Mouse (Mus musculus): ENCODE data around the gene Ephb6. TPM values are rescaled to one million over a fixed set of nuclear protein-coding genes. Genes with fewer than 3 reads are reported as not detected.
"Not testable (repeated sequence)": the region's sequence is repeated elsewhere in the genome, so short reads cannot be mapped to it uniquely, and the experiment has no call there.

Ephb6 gene
- 14.6 and 16.6 TPM in 2 replicates for polyA plus RNA-seq (2016; fragmentation: Nextera tagmentation; extraction: Ambion mirVana)

- Histone ChIP-seq H3K27ac (peak within 1 kb of the TSS; percentile 90), H3K9me3 (no peaks in the 10 kb centered on the region), H3K36me3 (replicated peaks) (no peaks in the 10 kb centered on the region), H3K4me1 (peaks cover 20% of the 10 kb centered on the region), H3K27me3 (ENCODE audit: poor library complexity, severe bottlenecking) (peaks cover 14% of the 10 kb centered on the region), H3K4me3 (peak within 1 kb of the TSS; percentile 69)
- under 1% methylated on average over 66 of the region's 68 CpGs for WGBS
- DNase-seq (ENCODE audit: extremely low spot score, low spot score): peak; percentile 84
Measured at GRCm38 (mm10) chr6:41605061-41605793, at the start of gene Ephb6. TSS of gene Ephb6 (plus strand) at chr6:41605482.

- no peak for DNase-seq (ENCODE audit: extremely low spot score, low spot score)
Measured at GRCm38 (mm10) chr6:41556389-41556788, 48.9 kb upstream of the Ephb6 start.

GRCm38 (mm10) chr6:41557468-41557867, 47.8 kb upstream of the Ephb6 start:
- Histone ChIP-seq H3K4me1 (no peaks in the 10 kb centered on the region), H3K9me3 (no peaks in the 10 kb centered on the region), H3K27ac (no peak overlapping the region), H3K4me3 (no peak overlapping the region), H3K27me3 (ENCODE audit: poor library complexity, severe bottlenecking) (no peaks in the 10 kb centered on the region), H3K36me3 (replicated peaks) (no peaks in the 10 kb centered on the region)
- 82% methylated on average over 5 of the region's 5 CpGs for WGBS
- no peak for DNase-seq (ENCODE audit: extremely low spot score, low spot score)

More at GRCm38 (mm10) chr6:41556389-41556788, 48.9 kb upstream of the Ephb6 start:
- Histone ChIP-seq H3K36me3 (replicated peaks) (no peaks in the 10 kb centered on the region), H3K4me3 (no peak overlapping the region), H3K27ac (no peak overlapping the region), H3K27me3 (ENCODE audit: poor library complexity, severe bottlenecking) (no peaks in the 10 kb centered on the region), H3K4me1 (no peaks in the 10 kb centered on the region), H3K9me3 (no peaks in the 10 kb centered on the region)

- no peaks in the 10 kb centered on the region for H3K4me1 ChIP-seq
- 69% methylated on average over 2 of the region's 2 CpGs for WGBS
- H3K9me3 ChIP-seq: no peaks in the 10 kb centered on the region
- H3K36me3 ChIP-seq (replicated peaks): no peaks in the 10 kb centered on the region
- H3K4me3 ChIP-seq: no peak overlapping the region
- no peak overlapping the region for H3K27ac ChIP-seq
- no peaks in the 10 kb centered on the region for H3K27me3 ChIP-seq (ENCODE audit: poor library complexity, severe bottlenecking)
- DNase-seq (ENCODE audit: extremely low spot score, low spot score): no peak
Measured at GRCm38 (mm10) chr6:41558271-41558670, 47.0 kb upstream of the Ephb6 start.

GRCm38 (mm10) chr6:41559331-41559730, 46.0 kb upstream of the Ephb6 start:
- Histone ChIP-seq H3K4me3 (no peak overlapping the region), H3K9me3 (no peaks in the 10 kb centered on the region), H3K36me3 (replicated peaks) (no peaks in the 10 kb centered on the region), H3K27ac (no peak overlapping the region), H3K27me3 (ENCODE audit: poor library complexity, severe bottlenecking) (no peaks in the 10 kb centered on the region), H3K4me1 (no peaks in the 10 kb centered on the region)
- WGBS: 79% methylated on average over 3 of the region's 3 CpGs
- DNase-seq (ENCODE audit: extremely low spot score, low spot score): no peak

GRCm38 (mm10) chr6:41560273-41560672, 45.0 kb upstream of the Ephb6 start:
- Histone ChIP-seq H3K9me3 (no peaks in the 10 kb centered on the region), H3K27ac (no peak overlapping the region), H3K27me3 (ENCODE audit: poor library complexity, severe bottlenecking) (no peaks in the 10 kb centered on the region), H3K4me3 (no peak overlapping the region), H3K4me1 (no peaks in the 10 kb centered on the region), H3K36me3 (replicated peaks) (no peaks in the 10 kb centered on the region)
- 88% methylated on average over 2 of the region's 2 CpGs for WGBS
- DNase-seq (ENCODE audit: extremely low spot score, low spot score): no peak

GRCm38 (mm10) chr6:41562598-41562997, 42.7 kb upstream of the Ephb6 start:
- no peak for DNase-seq (ENCODE audit: extremely low spot score, low spot score)
- no peaks in the 10 kb centered on the region for H3K9me3 ChIP-seq
- H3K4me3 ChIP-seq: peak overlapping the region; percentile 37
- 91% methylated on average over 4 of the region's 4 CpGs for WGBS
- no peaks in the 10 kb centered on the region for H3K36me3 ChIP-seq (replicated peaks)
- H3K27ac ChIP-seq: 0 out of 2 replicates have a peak overlapping the region, but pooled peaks have one; percentile 56
- H3K27me3 ChIP-seq (ENCODE audit: poor library complexity, severe bottlenecking): no peaks in the 10 kb centered on the region
- H3K4me1 ChIP-seq: no peaks in the 10 kb centered on the region

GRCm38 (mm10) chr6:41563104-41563951, 42.0 kb upstream of the Ephb6 start:
- 0 out of 2 replicates have a peak overlapping the region, but pooled peaks have one; percentile 20 for H3K27ac ChIP-seq
- not testable (repeated sequence) for H3K4me1 ChIP-seq; DNase-seq (ENCODE audit: extremely low spot score, low spot score); H3K36me3 ChIP-seq (replicated peaks); H3K27me3 ChIP-seq (ENCODE audit: poor library complexity, severe bottlenecking); H3K9me3 ChIP-seq
- peak overlapping the region; percentile 37 for H3K4me3 ChIP-seq
- 43% methylated on average over 5 of the region's 23 CpGs for WGBS

- Histone ChIP-seq H3K27ac (no peak overlapping the region), H3K36me3 (replicated peaks) (no peaks in the 10 kb centered on the region), H3K27me3 (ENCODE audit: poor library complexity, severe bottlenecking) (no peaks in the 10 kb centered on the region), H3K9me3 (no peaks in the 10 kb centered on the region), H3K4me1 (no peaks in the 10 kb centered on the region), H3K4me3 (no peak overlapping the region)
- no peak for DNase-seq (ENCODE audit: extremely low spot score, low spot score)
- WGBS: 89% methylated on average over 1 of the region's 1 CpGs
Measured at GRCm38 (mm10) chr6:41565261-41565660, 40.0 kb upstream of the Ephb6 start.

- no peaks in the 10 kb centered on the region for H3K9me3 ChIP-seq
- WGBS: 90% methylated on average over 4 of the region's 4 CpGs
- no peaks in the 10 kb centered on the region for H3K27me3 ChIP-seq (ENCODE audit: poor library complexity, severe bottlenecking)
- H3K4me1 ChIP-seq: no peaks in the 10 kb centered on the region
- H3K36me3 ChIP-seq (replicated peaks): no peaks in the 10 kb centered on the region
- no peak for DNase-seq (ENCODE audit: extremely low spot score, low spot score)
- no peak overlapping the region for H3K27ac ChIP-seq
- no peak overlapping the region for H3K4me3 ChIP-seq
Measured at GRCm38 (mm10) chr6:41566965-41567364, 38.3 kb upstream of the Ephb6 start.

GRCm38 (mm10) chr6:41569078-41569477, 36.2 kb upstream of the Ephb6 start:
- no peak for DNase-seq (ENCODE audit: extremely low spot score, low spot score)
- no peaks in the 10 kb centered on the region for H3K4me1 ChIP-seq
- no peak overlapping the region for H3K27ac ChIP-seq
- H3K9me3 ChIP-seq: no peaks in the 10 kb centered on the region
- no peaks in the 10 kb centered on the region for H3K27me3 ChIP-seq (ENCODE audit: poor library complexity, severe bottlenecking)
- no peak overlapping the region for H3K4me3 ChIP-seq
- 91% methylated on average over 3 of the region's 3 CpGs for WGBS
- H3K36me3 ChIP-seq (replicated peaks): no peaks in the 10 kb centered on the region

- H3K9me3 ChIP-seq: no peaks in the 10 kb centered on the region
- WGBS: 73% methylated on average over 5 of the region's 5 CpGs
- peaks cover 15% of the 10 kb centered on the region; the same call in 1 of the 2 replicates for H3K4me1 ChIP-seq
- H3K27me3 ChIP-seq (ENCODE audit: poor library complexity, severe bottlenecking): no peaks in the 10 kb centered on the region
- H3K36me3 ChIP-seq (replicated peaks): no peaks in the 10 kb centered on the region
- H3K4me3 ChIP-seq: no peak overlapping the region
- no peak for DNase-seq (ENCODE audit: extremely low spot score, low spot score)
- H3K27ac ChIP-seq: no peak overlapping the region
Measured at GRCm38 (mm10) chr6:41576526-41577097, 28.7 kb upstream of the Ephb6 start.

- Histone ChIP-seq H3K4me3 (no peak overlapping the region), H3K9me3 (no peaks in the 10 kb centered on the region), H3K36me3 (replicated peaks) (no peaks in the 10 kb centered on the region), H3K4me1 (peaks cover 15% of the 10 kb centered on the region; the same call in 1 of the 2 replicates), H3K27me3 (ENCODE audit: poor library complexity, severe bottlenecking) (no peaks in the 10 kb centered on the region), H3K27ac (no peak overlapping the region)
- WGBS: 47% methylated on average over 5 of the region's 5 CpGs
- DNase-seq (ENCODE audit: extremely low spot score, low spot score): no peak
Measured at GRCm38 (mm10) chr6:41577297-41577696, 28.0 kb upstream of the Ephb6 start.
